Mouse (Mus musculus) lung, postnatal 0 days (tissue): ENCODE measurements around the gene Usp31. TPM values are rescaled to one million over a fixed set of nuclear protein-coding genes. Genes with fewer than 3 reads are reported as not detected.
A peak's percentile ranks its signal among the peaks of the same experiment; 100 is the strongest.

Experiments used
- ATAC-seq: fragments of 200-750 bp; cut with Nextera tagmentation; 2 replicates; pipeline ENCODE4 v1.8.0; 2017; ENCODE audit warnings: moderate library complexity
- DNase-seq: peaks from one replicate; pipeline ENCODE4 v3.0.0-alpha.2; 2016; ENCODE audit warnings: low spot score
- H3K27ac ChIP-seq: fragments of 300-500 bp; sonication (generic); 2 replicates; pipeline ENCODE4 v1.5.1; 2014; ENCODE audit warnings: antibody characterized with exemption, mild to moderate bottlenecking, low read length, mixed read lengths
- H3K27me3 ChIP-seq: fragments of 300-500 bp; sonication (generic); replicated peaks from 2 replicates; pipeline ENCODE4 v1.6.1; 2014; ENCODE audit warnings: low read length, mixed read lengths; ENCODE audit not compliant: insufficient read depth
- H3K36me3 ChIP-seq: fragments of 300-500 bp; sonication (generic); 2 replicates; pipeline ENCODE4 v1.6.1; 2014; ENCODE audit warnings: low read length, mixed read lengths; ENCODE audit not compliant: insufficient read depth
- H3K4me1 ChIP-seq: fragments of 300-500 bp; sonication (generic); 2 replicates; pipeline ENCODE4 v1.6.1; 2014; ENCODE audit warnings: antibody characterized with exemption, low read depth, low read length, mixed read lengths; ENCODE audit not compliant: insufficient read depth
- H3K4me2 ChIP-seq: fragments of 300-500 bp; sonication (generic); replicated peaks from 2 replicates; pipeline ENCODE4 v1.6.1; 2014; ENCODE audit warnings: low read depth, mild to moderate bottlenecking, low read length, moderate library complexity, mixed read lengths
- H3K4me3 ChIP-seq: fragments of 300-500 bp; sonication (generic); 2 replicates; pipeline ENCODE4 v1.5.1; 2014; ENCODE audit warnings: low read depth, low read length
- H3K9ac ChIP-seq: fragments of 300-500 bp; sonication (generic); replicated peaks from 2 replicates; pipeline ENCODE4 v1.6.1; 2014; ENCODE audit warnings: low read depth, mild to moderate bottlenecking
- H3K9me3 ChIP-seq: fragments of 300-500 bp; sonication (generic); 2 replicates; pipeline ENCODE4 v1.6.1; 2016; ENCODE audit warnings: low read length, mixed read lengths
- CTCF ChIP-seq: IDR thresholded peaks from 2 replicates; pipeline ENCODE4 v1.5.1; 2016; ENCODE audit warnings: antibody characterized with exemption, mild to moderate bottlenecking
- EP300 ChIP-seq: IDR thresholded peaks from 2 replicates; pipeline ENCODE4 v1.6.1; 2016; ENCODE audit warnings: antibody characterized with exemption, mild to moderate bottlenecking, control low read depth
- WGBS: fragments of 180-500 bp; shearing (Covaris S2); extraction: QIAGEN DNeasy Blood & Tissue Kit; methylation state at CpG from one replicate; pipeline ENCODE4 v1.1.7; 2014; 5-methylcytosine and 5-hydroxymethylcytosine counted together
- polyA plus RNA-seq: library from polyadenylated mRNA; unstranded; fragments of >200 nt; fragmentation: Nextera tagmentation; extraction: Ambion mirVana; gene quantifications from 2 replicates; pipeline ENCODE4 v1.2.1, GENCODE M21; 2015

Usp31 gene
- polyA plus RNA-seq, 1 experiment from 2014 or later, result 1.5 TPM

- TF ChIP-seq CTCF (no peak), EP300 (no peak)
- no peaks in the 10 kb centered on the region for H3K27me3 ChIP-seq
- DNase-seq (no peak), ATAC-seq (no peak)
- H3K9ac ChIP-seq, result no peak overlapping the region
- no peaks in the 10 kb centered on the region for H3K36me3 ChIP-seq
- no peak overlapping the region for H3K4me2 ChIP-seq
- WGBS, result 69% methylated on average over 7 of the region's 7 CpGs
- H3K27ac ChIP-seq, result no peak overlapping the region
- H3K9me3 ChIP-seq, result no peaks in the 10 kb centered on the region
- H3K4me3 ChIP-seq, result no peak overlapping the region
- no peaks in the 10 kb centered on the region for H3K4me1 ChIP-seq
Observed at GRCm38 (mm10) chr7:121717031-121717430, 10.0 kb upstream of the Usp31 start.

DNA sequence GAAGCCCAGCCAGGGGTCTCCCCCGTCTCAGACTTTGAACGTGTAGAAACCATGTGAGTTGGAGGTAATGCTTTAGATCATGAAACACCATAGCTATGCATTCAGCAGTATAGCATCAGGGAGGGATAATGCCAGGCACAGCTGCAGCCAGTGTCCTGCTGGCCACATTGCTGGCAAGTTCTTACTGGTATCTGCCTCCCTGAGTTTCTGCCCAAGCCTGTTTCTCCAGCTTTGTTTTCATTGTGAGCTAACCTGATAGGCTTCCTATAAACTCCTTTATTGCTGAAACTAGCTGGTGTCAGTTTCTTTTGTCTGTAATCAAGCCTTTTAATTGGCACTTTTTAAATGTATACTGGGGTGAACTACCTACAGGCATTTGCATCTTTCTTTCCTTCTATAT, 4.1 kb upstream of the Usp31 start:
- 59% methylated on average over 2 of the region's 2 CpGs for WGBS

GRCm38 (mm10) chr7:121706411-121707072, 511 bp downstream of the Usp31 start:
- Histone ChIP-seq H3K4me3 (peak overlapping the region; percentile 89), H3K4me2 (peak overlapping the region; percentile 96), H3K27ac (peak overlapping the region; percentile 77), H3K4me1 (peaks cover 25% of the 10 kb centered on the region), H3K9me3 (no peaks in the 10 kb centered on the region), H3K27me3 (no peaks in the 10 kb centered on the region), H3K36me3 (no peaks in the 10 kb centered on the region), H3K9ac (peak overlapping the region; percentile 69)
- TF ChIP-seq CTCF (no peak), EP300 (no peak)
- 4% methylated on average over 54 of the region's 77 CpGs for WGBS
- ATAC-seq, result peak; percentile 36
- peak; percentile 53 for DNase-seq

More for the DNA sequence above, 4.1 kb upstream of the Usp31 start:
- H3K4me3 ChIP-seq, result no peak overlapping the region
- H3K9me3 ChIP-seq, result no peaks in the 10 kb centered on the region
- no peak overlapping the region for H3K9ac ChIP-seq
- H3K4me2 ChIP-seq, result no peak overlapping the region
- DNase-seq, result no peak
- TF ChIP-seq CTCF (no peak), EP300 (no peak)
- peaks cover 2% of the 10 kb centered on the region for H3K4me1 ChIP-seq
- no peak for ATAC-seq
- H3K36me3 ChIP-seq, result no peaks in the 10 kb centered on the region
- H3K27me3 ChIP-seq, result no peaks in the 10 kb centered on the region
- H3K27ac ChIP-seq, result no peak overlapping the region

GRCm38 (mm10) chr7:121705051-121705450, 2.0 kb downstream of the Usp31 start:
- DNase-seq, result no peak
- no peak for ATAC-seq

GRCm38 (mm10) chr7:121701983-121702382, 5.1 kb downstream of the Usp31 start:
- H3K36me3 ChIP-seq, result no peaks in the 10 kb centered on the region
- TF ChIP-seq CTCF (peak; percentile 8; the same call in 1 of the 2 replicates), EP300 (no peak)
- ATAC-seq (peak; percentile 31; the same call in 1 of the 2 replicates), DNase-seq (peak; percentile 13)
- H3K4me3 ChIP-seq, result no peak overlapping the region
- 27% methylated on average over 6 of the region's 6 CpGs for WGBS
- no peak overlapping the region for H3K4me2 ChIP-seq
- H3K27ac ChIP-seq, result no peak overlapping the region
- peaks cover 25% of the 10 kb centered on the region for H3K4me1 ChIP-seq
- no peaks in the 10 kb centered on the region for H3K9me3 ChIP-seq
- no peak overlapping the region for H3K9ac ChIP-seq
- no peaks in the 10 kb centered on the region for H3K27me3 ChIP-seq

More at GRCm38 (mm10) chr7:121705051-121705450, 2.0 kb downstream of the Usp31 start:
- Histone ChIP-seq H3K9ac (no peak overlapping the region), H3K9me3 (no peaks in the 10 kb centered on the region), H3K36me3 (no peaks in the 10 kb centered on the region), H3K4me1 (peaks cover 25% of the 10 kb centered on the region), H3K4me3 (no peak overlapping the region), H3K4me2 (no peak overlapping the region; the same call in 1 of the 2 replicates), H3K27ac (no peak overlapping the region), H3K27me3 (no peaks in the 10 kb centered on the region)
- TF ChIP-seq EP300 (no peak), CTCF (no peak)
- WGBS, result 90% methylated on average over 2 of the region's 2 CpGs

DNA sequence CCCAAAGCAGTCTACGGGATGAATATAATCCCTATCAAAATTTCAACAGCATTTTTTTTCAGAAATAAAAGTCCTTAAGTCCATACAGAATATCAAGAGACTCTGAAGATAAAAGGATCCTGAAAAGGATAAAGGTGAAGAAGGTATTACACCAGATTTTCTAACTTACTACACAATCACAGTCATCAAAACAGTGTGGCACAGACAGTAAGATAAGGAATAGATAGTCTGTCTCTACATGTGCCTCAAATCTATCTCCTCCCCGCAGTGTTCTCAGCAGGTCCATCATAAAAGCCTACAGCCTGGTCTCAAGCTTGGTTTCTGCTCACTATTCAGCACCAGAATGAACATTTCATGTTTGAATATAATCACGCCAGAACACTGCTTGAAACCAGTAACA, 6.6 kb downstream of the Usp31 start:
- TF ChIP-seq CTCF, result no peak
- TF ChIP-seq EP300, result no peak
- Histone ChIP-seq H3K27me3 (no peaks in the 10 kb centered on the region), H3K9ac (no peak overlapping the region), H3K4me1 (peaks cover 18% of the 10 kb centered on the region; the same call in 1 of the 2 replicates), H3K9me3 (no peaks in the 10 kb centered on the region), H3K4me2 (no peak overlapping the region), H3K36me3 (no peaks in the 10 kb centered on the region), H3K4me3 (no peak overlapping the region), H3K27ac (no peak overlapping the region)
- no peak for DNase-seq
- 91% methylated on average over 3 of the region's 3 CpGs for WGBS
- no peak for ATAC-seq
